Mouse (Mus musculus) mesoderm, embryonic 11.5 days (tissue): ENCODE measurements around the gene Zfp846.
A peak's percentile ranks its signal among the peaks of the same experiment; 100 is the strongest.
"Not testable (repeated sequence)": the region's sequence is repeated elsewhere in the genome, so short reads cannot be mapped to it uniquely, and the experiment has no call there.

Experiments used
- DNase-seq: peaks from one replicate; pipeline ENCODE4 v3.0.0-alpha.2; 2012; ENCODE audit warnings: low read depth, low spot score

Gene Zfp846

GRCm38 (mm10) chr9:20581175-20581634 lies at the start of gene Zfp846:
Gene Zfp846 (plus strand): TSS chr9:20581291.
- peak; percentile 96 for DNase-seq

GRCm38 (mm10) chr9:20534326-20534926 lies 46.7 kb upstream of the Zfp846 start:
- no peak for DNase-seq

GRCm38 (mm10) chr9:20536598-20536997 lies 44.5 kb upstream of the Zfp846 start:
- DNase-seq, result no peak

GRCm38 (mm10) chr9:20543496-20543895 lies 37.6 kb upstream of the Zfp846 start:
- no peak for DNase-seq

GRCm38 (mm10) chr9:20544070-20544821 lies 36.8 kb upstream of the Zfp846 start:
- DNase-seq, result peak; percentile 91

GRCm38 (mm10) chr9:20545151-20545550 lies 35.9 kb upstream of the Zfp846 start:
- DNase-seq, result peak; percentile 27

GRCm38 (mm10) chr9:20551781-20552275 lies 29.3 kb upstream of the Zfp846 start:
- DNase-seq, result no peak

GRCm38 (mm10) chr9:20552698-20553097 lies 28.4 kb upstream of the Zfp846 start:
- DNase-seq, result no peak

- DNase-seq, result no peak
These were observed 18.9 kb upstream of the Zfp846 start for GRCm38 (mm10) chr9:20562177-20562576.

GRCm38 (mm10) chr9:20565326-20566030 lies 15.6 kb upstream of the Zfp846 start:
- not testable (repeated sequence) for DNase-seq

GRCm38 (mm10) chr9:20571060-20571459 lies 10.0 kb upstream of the Zfp846 start:
- DNase-seq, result no peak

- no peak for DNase-seq
These were observed 4.5 kb upstream of the Zfp846 start for GRCm38 (mm10) chr9:20576591-20576990.

- DNase-seq, result no peak
These were observed 20.2 kb downstream of the Zfp846 start for GRCm38 (mm10) chr9:20601270-20601669.

GRCm38 (mm10) chr9:20606269-20606668 lies 25.2 kb downstream of the Zfp846 start:
- no peak for DNase-seq

GRCm38 (mm10) chr9:20607100-20607974 lies 26.2 kb downstream of the Zfp846 start:
- peak; percentile 96 for DNase-seq

GRCm38 (mm10) chr9:20609831-20610464 lies 28.9 kb downstream of the Zfp846 start:
- DNase-seq, result no peak

GRCm38 (mm10) chr9:20611976-20612375 lies 30.9 kb downstream of the Zfp846 start:
- no peak for DNase-seq

- no peak for DNase-seq
These were observed 35.6 kb downstream of the Zfp846 start for GRCm38 (mm10) chr9:20616685-20617084.

- no peak for DNase-seq
These were observed 50.2 kb downstream of the Zfp846 start for GRCm38 (mm10) chr9:20631332-20631731.

GRCm38 (mm10) chr9:20635676-20636075 lies 54.6 kb downstream of the Zfp846 start:
- not testable (repeated sequence) for DNase-seq

GRCm38 (mm10) chr9:20636256-20636655 lies 55.2 kb downstream of the Zfp846 start:
- no peak for DNase-seq
